Mouse (Mus musculus): ENCODE measurements around the gene Ddi2.

The Ddi2 gene

DNA sequence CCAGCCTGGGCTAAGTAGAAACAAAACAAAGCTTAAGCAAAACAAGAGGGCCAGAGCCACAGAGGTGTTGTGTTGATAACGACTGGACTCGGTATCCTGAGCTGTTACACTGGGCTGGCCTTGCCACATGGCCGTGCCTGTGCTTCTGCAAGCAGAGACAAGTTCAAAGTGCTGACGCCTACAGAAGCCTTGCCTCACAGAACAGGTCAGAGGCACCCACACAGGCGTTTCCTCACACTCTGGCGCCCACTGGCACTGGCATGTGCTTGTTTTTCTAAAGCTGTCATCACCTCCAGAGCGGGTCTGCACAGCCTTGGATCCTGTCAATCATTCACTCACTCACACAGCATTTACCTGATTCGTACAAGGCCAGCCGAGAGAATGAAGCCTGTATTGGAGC is 18.6 kb upstream of the Ddi2 start:
- no peak for DNase-seq (ENCODE audit: low spot score in 2 of 2)

GRCm38 (mm10) chr4:141738015-141738414 is 14.8 kb upstream of the Ddi2 start:
- no peak for DNase-seq (ENCODE audit: low spot score in 2 of 2)

GRCm38 (mm10) chr4:141736856-141737255 is 13.6 kb upstream of the Ddi2 start:
- DNase-seq (ENCODE audit: low spot score in 2 of 2): no peak

DNA sequence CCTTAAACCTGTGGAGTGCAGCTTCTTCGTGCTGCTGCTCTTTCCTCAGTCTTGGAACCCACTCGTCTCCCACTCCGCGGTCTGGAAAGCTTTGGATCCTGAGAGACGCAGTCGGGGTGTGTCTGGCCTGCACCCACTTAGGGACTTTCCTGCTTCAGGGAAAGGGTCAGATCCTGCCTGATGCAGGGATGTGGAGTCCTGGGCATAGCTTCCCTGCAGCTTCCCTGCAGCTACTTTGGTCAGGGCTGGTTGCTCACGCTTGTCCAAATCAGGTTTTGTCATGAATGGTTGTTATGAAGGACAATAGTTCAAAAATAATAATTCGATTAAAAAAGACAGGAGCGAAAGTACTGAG is 12.0 kb upstream of the Ddi2 start:
- no peak for DNase-seq (ENCODE audit: low spot score in 2 of 2)

DNA sequence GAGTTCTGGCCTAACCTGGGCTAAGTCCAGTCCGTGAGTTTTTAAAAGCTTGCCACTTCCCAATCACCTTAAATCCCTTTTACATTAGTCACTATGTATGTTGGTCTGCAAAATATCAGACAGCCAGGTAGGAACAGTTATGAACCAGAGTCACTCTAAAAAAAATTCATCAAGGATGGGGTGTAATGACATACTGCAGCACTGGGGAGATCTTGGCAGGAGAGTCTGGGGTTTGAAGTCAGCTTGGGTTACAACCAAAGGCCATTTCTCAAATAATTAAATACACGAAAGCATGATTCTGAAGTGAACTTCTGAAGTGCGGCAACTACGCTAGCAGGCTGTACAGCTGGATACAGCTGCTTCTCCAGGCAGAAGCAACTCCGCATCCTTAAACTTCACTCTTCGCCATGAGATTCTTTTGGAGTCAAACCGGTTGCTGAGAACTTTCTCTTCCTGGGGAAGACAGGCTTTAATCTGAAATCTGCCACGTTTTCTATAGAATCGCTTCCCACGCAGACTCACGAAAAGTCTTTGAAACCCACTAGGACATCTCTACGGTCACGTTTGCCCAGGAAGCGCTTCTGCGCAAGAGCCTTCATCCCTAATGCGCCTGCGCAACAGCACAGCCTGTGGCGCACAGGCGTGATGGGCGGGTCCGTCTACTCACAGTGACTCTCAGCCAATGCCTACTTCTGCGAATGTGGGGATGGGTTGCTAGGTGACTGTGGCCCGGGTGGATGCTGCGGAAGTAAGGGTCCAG is 11.4 kb upstream of the Ddi2 start:
- DNase-seq (ENCODE audit: low spot score in 2 of 2): peak; percentile 92 to 94

GRCm38 (mm10) chr4:141731766-141732165 is 8.5 kb upstream of the Ddi2 start:
- DNase-seq (ENCODE audit: low spot score in 2 of 2): no peak

- DNase-seq (ENCODE audit: low spot score in 2 of 2): no peak
Measured at GRCm38 (mm10) chr4:141730401-141730800, 7.2 kb upstream of the Ddi2 start.

GRCm38 (mm10) chr4:141729266-141729665 is 6.0 kb upstream of the Ddi2 start:
- no peak for DNase-seq (ENCODE audit: low spot score in 2 of 2)

DNA sequence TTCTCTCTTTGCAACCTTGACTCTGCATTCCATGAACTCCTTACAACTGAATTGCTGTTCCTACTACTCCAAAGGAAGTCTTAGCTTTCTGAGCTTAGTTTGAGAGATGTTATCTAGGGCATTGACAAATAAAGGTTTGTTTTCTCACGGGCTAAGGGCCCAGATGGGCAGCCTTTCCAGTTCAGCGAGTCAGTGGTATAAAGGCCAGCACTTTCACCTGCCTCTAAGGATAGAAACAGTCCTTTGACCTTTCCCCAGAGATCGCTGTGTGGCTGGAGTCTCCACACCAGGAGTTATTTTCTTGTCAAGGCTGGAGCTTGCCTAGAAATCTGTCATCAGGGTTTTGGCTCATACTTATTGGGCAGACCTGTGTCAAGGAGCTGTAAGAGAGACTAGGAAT is 2.5 kb upstream of the Ddi2 start:
- DNase-seq (ENCODE audit: low spot score in 2 of 2): no peak

DNA sequence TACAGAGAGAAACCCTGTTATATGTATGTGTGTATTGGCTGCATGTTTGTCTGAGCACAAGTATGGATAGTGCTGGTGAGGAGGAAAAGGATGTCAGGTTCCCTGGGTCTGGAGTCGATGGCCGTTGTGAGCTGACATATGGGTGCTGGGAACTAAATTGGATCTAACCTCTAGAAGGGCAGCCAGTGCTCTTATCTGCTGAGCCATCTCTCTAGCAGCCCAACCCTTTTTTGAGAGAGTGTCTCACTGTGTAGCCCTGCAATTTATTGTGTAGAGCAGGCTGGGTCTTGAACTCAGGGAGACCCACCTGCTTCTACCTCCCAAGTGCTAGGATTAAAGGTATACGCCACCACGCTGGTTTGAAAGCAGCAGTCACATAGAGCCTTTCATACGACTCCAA is 2.1 kb upstream of the Ddi2 start:
- DNase-seq (ENCODE audit: low spot score in 2 of 2): no peak

DNA sequence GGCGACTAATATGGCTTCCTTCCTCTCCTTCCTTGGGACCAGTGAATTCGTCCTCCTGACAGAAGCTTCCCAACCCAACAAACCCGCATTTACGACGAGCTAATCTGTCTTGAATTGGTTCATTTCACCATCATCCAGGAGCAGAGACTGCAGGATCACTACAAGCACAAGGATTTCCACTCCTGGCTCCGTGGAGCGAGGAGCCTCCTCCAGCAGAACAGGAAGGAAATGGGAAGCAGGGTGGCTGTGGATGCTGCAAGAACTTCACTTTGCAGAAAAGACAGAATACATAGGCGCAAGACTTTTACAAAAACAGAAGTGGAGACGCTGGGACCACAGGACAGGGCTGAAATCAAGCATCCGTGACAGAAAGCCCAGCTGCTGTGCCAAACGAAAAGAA is 1.4 kb upstream of the Ddi2 start:
- DNase-seq (ENCODE audit: low spot score in 2 of 2): peak in 1 of 2 experiments; percentile 32

- DNase-seq (ENCODE audit: low spot score in 2 of 2): no peak
Measured at GRCm38 (mm10) chr4:141723673-141724068, 452 bp upstream of the Ddi2 start.

DNA sequence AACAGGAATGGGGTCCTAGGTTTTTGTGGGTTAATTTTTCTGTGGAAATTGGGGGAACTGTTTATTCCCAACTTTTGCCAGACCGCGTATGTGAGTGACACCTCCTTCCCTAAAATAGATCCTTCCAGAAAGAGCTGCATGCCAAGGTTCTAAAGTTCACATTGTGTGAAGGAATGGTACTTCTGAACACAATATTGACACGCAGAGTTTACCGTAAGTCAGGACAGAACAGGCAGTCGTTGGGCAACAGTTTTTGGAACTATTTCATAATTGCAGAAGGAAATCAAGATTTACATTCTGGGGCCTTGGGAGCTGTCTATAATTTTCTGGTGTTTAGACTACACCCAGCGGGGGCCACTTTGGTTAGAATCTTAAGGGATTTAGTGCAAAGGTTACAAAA is 1.3 kb downstream of the Ddi2 start:
- DNase-seq (ENCODE audit: low spot score in 2 of 2): no peak

DNA sequence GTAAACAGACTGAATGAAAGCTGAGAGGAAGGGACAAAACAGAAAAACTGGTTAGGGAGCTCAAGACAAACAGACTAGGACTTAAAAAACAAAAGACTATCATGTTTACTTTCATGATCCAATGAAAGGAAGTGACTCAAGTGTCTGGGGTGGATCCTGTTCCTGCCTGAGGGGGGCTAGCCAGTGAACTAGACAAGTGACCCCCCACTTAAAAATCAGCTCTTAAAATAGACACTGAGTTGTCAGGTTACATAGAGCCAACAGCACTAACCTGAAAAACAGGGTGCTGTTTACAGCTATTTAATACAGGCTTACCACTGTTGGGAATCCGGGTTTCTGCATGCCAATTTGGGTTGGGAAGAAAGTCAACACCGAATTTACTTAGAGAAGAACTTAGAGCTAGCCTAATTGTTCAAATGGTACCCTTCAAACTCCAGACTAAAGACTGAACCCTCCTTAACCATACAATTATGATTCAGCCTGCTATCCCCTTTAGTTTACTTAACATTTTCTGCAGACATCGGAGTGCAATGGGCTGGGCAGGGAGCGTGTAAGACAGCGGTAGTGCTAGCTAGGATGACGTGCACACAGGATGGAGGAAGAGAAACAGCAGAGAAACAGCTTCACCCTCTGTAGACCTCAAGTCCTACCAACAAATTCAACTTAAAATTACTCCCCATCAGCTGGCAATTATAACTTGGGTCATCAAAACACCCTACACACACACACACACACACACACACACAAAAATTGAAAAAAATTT is 2.3 kb downstream of the Ddi2 start:
- peak; percentile 33 for DNase-seq (ENCODE audit: low spot score in 2 of 2)

DNA sequence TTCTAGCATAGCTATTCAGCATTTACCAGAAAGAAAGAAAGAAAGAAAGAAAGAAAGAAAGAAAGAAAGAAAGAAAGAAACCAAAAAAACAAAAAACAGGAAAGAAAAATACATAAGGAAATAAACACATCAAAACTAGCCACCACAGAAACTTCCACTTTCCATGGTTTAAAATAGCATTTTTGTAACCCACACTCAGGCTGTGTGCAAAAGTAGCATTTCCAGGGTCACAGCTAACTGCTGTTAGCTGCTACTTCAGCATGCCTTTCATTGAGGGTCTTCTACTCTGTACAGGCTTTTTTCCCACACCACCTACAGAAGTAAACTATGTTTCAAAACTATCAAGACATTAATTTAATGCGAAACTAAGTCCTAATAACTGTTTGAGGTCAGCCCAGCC is 3.9 kb downstream of the Ddi2 start:
- DNase-seq (ENCODE audit: low spot score in 2 of 2): no peak

- no peak for DNase-seq (ENCODE audit: low spot score in 2 of 2)
Measured at GRCm38 (mm10) chr4:141717633-141718032, 5.6 kb downstream of the Ddi2 start.

- DNase-seq (ENCODE audit: low spot score in 2 of 2): no peak
Measured at GRCm38 (mm10) chr4:141715027-141715426, 8.2 kb downstream of the Ddi2 start.

DNA sequence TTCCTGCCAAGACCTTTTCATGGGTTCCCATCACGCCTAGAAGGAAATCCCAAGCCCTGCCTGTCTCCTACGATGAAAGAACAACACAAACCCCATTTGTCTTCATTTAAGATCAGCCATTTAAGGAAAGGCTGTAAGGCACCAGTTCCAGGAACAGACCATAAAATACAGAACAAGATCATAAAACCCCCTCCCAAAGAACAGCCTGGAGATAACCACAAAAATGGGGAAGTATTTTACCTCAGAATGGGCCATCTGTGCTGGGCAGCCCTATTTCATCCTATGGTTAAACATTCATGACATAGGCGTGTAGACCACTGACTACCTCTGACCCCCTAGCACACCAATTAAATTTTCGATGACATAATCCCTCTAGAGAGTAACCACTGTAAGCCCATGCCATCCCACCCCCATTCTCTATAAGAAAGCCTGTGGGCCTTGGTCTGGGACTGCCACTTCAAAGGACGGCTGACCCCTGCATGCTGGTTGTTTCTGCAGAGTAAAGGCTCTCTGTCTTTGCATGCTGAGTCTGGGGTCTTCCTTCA is 9.5 kb downstream of the Ddi2 start:
- peak; percentile 16 to 36 for DNase-seq (ENCODE audit: low spot score in 2 of 2)

- no peak for DNase-seq (ENCODE audit: low spot score in 2 of 2)
Measured at GRCm38 (mm10) chr4:141711250-141711649, 12.0 kb downstream of the Ddi2 start.

- no peak for DNase-seq (ENCODE audit: low spot score in 2 of 2)
Measured at GRCm38 (mm10) chr4:141708971-141709370, 14.2 kb downstream of the Ddi2 start.

DNA sequence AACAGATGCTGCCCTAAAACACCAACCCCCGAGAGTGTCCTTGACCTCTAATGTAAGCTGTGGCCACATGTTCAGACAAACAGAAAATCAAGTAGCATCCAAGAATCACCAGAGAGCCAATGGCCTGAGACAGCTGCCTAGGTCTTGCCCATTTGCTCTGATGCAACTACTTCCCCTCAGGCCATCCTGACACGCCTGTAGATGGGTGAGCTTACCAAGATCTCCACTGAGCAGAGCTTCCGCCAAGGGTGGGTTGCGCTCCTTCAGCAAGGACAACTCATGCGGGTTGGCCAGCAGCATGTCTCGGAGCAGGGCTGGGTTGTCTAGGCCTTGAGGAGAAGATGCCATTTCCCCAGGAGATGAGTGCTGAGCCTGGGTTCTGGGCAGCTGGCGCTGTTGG is 15.2 kb downstream of the Ddi2 start:
- DNase-seq (ENCODE audit: low spot score in 2 of 2): no peak

DNA sequence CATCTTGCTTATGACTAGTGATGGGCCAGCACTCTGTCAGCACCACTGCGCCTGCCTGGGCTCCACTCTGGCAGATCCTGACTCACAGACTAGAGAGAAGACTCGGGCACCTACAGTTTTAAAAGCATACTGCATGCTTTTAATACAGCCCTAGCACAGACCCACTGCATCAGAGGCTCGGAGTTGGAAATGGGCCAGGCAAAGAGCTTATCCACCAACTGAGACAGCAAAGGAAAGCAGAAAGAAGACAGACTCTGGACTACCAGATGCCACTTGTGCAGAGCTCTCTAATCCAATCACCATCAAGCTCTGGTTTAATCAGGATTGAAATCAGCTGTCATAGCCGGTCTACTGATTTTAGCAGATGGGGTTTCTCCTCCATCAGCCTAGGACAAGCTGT is 17.9 kb downstream of the Ddi2 start:
- DNase-seq (ENCODE audit: low spot score in 2 of 2): no peak

GRCm38 (mm10) chr4:141704625-141705024 is 18.6 kb downstream of the Ddi2 start:
- no peak for DNase-seq (ENCODE audit: low spot score in 2 of 2)
